Mouse (Mus musculus) hematopoietic stem cell, adult 5-6 weeks (primary cell): Measurements from ENCODE around the gene Ada. TPM values are rescaled to one million over a fixed set of nuclear protein-coding genes. Genes with fewer than 3 reads are reported as not detected.

Experiments
- ATAC-seq, 2 experiments: fragments of 125-278 bp in 1 of 2; replicated peaks in 1 of 2; 2 replicates each; pipeline ENCODE4 v1.8.0; 2016 to 2017; ENCODE audit warnings: inconsistent platforms in 2 of 2, mild to moderate bottlenecking in 2 of 2, moderate number of reproducible peaks in 2 of 2, low read depth in 1 of 2, moderate TSS enrichment in 1 of 2; ENCODE audit not compliant: low FRiP score in 2 of 2, poor library complexity in 2 of 2, severe bottlenecking in 2 of 2, insufficient read depth in 1 of 2, low TSS enrichment in 1 of 2
- total RNA-seq: library from RNA; stranded (forward); fragments of 172-1452, 232-1000 nt; gene quantifications from 2 replicates; pipeline ENCODE4 v1.2.3, GENCODE M21; 2017

Gene Ada
- total RNA-seq, 1 experiment from 2014 or later = 28.3 TPM

- peak; percentile 46 to 67 for ATAC-seq
Measured at GRCm38 (mm10) chr2:163744801-163745570, 5.1 kb downstream of the Ada start.

DNA sequence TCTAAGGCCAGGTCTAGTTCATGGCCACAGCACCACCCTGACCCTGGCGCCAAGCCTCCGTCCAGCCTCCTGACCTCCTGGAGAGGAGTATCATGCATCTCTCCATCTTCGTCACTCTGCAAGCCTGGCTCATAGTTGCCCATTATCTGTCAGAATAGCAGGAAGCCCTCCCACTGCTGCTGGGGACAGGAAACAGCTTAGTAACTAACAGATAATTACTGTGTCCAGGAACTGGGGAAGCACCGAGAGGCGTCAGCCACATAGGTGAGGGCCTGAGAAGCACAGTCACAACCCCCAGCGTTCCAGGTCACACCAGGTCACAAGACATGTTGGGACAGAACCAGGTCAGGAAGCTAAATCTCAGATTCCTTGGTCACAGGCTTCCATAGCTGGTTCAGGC lies 6.7 kb downstream of the Ada start:
- no peak for ATAC-seq

DNA sequence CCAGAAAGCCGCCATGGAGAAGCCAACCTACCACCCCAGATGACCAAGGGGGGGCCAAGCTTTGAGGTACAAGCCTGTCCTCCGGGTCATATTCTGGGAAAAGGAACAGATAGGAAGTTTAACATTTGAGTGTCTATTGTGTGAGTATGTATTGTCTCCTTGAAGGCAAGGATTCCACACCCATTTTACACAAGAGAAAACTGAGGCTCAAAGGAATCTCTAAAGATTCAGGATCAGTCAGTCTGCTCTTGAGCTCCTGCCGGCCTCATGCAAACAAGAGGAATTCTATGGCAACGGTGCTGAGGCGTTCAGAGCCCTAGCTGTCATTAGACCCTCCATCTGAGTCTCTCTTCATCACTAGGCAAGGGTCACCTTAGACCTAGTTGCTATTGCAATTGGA lies 7.4 kb downstream of the Ada start:
- ATAC-seq = no peak

DNA sequence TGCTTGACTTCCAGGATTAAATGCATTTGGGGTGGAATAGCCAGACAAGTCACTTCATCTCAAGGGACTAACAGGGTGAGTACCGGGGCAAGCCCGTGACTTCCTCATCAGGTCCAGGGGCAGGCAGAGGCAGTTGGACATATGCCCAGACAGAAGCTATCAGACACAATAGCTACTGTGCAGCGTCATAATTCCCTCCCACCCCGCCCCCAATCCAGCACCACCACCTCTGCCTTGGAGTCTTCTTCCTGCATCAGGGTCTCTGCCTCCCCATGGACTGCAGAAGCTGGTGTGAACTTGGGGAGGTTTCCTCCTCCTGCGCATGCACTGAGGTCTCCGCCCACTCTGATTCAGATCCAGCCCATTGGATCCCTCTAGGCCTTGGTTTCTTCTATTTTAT lies 14.1 kb downstream of the Ada start:
- peak; percentile 68 to 74 for ATAC-seq

DNA sequence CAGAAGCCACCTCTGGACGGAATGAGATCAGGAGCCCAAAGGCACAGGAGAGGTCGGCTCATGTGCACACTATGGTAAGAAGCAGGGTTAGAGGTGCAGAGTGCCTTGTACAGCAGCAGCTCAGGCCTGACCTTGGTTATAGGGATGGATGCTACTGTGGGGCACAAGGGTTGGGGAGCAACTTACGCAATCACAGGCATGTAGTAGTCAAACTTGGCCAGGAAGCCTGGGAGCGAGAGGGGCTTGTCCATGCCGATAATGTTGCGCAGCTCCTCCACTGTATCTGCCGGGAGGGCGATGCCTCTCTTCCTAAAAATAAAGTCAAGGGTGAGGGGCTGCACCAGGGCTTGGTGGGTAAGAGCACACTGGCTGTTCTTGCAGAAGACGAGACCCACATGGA lies 14.9 kb downstream of the Ada start:
- ATAC-seq = no peak

DNA sequence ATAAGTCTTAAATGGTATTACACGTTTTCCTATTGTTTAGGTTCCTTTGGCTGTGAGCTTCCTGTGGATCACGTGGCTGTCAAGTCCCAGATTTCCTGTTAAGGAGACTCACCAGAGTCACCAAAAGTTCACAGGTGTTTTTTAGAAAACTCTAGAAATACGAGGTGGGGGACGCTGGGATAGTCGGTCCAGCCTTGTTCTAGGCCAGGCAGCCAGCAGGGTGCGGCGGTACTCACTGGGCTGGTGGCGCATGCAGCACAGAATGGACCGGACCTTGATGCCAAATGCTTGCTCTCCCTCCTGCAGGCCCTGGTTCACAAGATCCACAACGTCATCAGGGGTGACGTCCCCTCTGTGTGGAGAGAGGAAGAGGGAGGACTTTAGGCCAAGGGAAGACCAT lies 18.0 kb downstream of the Ada start:
- no peak for ATAC-seq

DNA sequence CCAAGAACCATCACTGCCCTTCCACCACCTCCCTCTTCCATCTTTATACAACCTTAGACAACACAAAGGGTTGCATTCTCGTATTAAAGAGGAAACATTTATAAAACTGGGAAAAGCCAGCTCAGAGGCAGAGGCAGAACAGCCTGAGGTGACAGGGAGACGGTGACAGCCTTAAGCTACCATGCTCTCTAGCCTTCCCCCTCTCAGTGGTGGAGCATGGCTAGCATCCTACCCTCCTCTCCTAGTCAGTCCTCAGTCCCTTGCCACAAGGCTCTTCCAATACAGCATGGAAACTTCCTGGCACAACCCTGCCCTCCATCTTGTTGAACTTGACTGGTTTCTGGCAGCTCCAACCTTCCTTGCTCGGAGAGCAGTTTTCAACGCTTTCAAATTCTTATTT lies 21.7 kb downstream of the Ada start:
- ATAC-seq = no peak

DNA sequence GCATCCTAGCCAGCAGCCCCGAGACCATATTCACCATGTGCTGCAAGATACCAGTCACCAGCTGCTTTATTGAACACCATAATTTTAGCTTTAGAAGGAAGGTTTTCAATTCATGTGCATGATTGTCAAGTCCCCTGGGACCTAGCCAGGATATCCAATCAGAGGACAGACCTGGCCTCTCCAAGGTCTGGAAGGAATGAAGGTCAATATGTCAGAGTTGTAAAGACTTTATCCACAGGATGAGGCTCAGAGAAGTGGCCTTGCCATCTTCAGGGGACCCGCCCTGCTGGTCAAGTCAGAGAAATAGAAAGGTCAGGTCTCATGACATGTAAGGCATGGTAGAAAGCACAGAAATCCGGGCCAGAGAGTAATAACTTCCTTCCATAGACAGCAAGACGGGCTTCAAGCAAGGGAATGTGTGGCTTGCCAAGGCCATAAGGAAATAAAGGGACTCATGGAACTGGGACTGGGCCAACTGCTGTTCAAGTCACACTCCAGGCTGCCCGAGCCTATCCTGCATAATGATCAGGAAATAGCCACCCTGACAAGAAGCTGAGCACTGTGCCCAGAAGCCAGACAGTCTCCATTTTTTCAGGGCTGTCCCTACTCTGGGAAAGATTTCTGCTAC lies 23.2 kb downstream of the Ada start:
- no peak for ATAC-seq

DNA sequence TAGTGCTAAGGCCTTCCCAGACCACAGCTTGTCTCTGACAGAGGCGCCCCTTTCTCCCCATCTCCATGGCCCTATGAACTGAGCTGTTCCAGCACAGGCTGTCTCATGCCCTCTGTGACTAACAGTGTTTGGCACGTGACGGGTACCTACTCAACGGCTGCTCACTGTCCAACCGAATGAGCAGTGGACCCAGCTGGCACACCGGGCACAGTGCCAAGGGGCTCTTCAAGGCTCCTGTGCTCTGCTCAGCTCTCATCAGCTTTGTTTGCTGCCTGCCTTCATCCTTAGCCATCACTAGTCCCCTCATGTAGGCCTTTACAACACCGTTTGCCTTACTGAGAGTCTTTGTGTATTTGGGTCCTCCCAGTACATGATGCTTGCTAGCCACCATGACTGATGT lies 27.5 kb downstream of the Ada start:
- ATAC-seq = no peak

- ATAC-seq = no peak
Measured at GRCm38 (mm10) chr2:163719616-163720015, 30.4 kb downstream of the Ada start.

DNA sequence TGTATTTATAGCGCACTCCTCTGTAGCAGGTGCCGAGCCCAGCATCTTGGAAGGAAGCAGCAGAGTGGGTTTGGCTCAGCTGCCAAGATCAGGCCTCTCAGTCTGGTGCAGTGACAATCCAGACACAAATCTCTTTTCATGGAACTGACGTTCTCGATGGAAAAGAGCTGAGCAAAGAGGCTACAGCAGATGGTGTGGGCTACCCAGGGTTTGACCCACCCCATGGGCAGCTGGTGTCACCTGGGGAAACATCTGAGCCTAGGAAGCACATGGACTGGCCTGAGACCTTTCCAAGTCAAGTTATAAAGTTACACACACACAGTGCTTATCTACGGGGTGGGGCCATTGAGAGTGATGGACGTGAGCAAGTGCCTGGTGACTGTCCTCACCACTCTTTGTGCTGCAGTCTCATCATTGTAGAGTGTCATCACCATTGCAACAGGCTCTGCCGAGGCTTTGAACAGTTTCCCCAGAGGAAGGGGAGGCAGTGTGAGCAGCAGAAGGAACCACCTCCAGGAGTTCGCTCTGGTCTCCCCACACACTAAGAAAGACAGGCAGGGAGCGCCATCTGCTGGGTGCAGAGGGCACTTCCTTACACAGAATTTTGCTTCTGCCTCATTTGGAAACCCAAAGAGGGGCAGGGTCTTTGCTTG lies 31.0 kb downstream of the Ada start:
- peak; percentile 90 to 92 for ATAC-seq

- no peak for ATAC-seq
Measured at GRCm38 (mm10) chr2:163718526-163718925, 31.5 kb downstream of the Ada start.

DNA sequence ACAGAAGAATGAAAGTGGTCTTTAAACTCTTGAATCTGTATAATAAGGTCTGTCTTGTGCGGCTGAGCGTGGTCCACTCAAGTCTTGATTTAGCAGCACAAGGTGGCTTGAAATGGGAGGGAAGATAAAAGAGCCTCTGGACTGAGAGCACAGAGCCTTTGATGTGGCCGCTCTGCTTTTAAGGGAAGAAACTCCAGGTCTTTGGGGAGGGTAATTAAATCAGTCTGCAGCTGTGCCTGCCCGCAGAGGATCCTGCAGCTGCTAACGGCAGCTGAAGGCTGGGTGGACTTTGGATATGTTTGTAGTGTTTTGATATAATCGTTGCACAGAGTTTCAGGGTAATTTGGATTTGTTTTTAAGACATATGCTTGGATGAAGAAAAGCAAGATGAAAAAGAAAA lies 33.2 kb downstream of the Ada start:
- no peak for ATAC-seq

GRCm38 (mm10) chr2:163716448-163716847 lies 33.6 kb downstream of the Ada start:
- no peak for ATAC-seq

DNA sequence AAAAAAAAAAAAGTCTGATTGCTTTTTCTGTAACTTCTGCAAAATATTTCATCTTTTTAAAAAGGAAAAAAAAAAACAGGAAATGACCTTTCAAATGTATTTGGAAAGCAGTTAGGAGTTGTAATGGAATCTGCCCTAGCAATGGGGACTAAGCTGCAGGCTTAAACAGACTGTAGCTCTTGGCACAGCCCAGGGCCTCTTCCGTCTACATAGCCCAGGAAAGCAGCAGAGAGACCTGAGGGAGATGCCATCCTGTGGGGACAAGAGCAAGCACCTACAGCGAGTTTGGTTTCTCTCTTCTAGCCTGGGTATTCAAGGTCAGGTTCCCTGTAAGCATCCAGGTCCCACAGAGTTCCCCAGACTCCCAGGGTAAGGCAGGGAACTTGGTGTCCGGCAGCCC lies 36.7 kb downstream of the Ada start:
- peak; percentile 23 to 40; a peak in 1 of 4 replicates for ATAC-seq

GRCm38 (mm10) chr2:163712874-163713273 lies 37.2 kb downstream of the Ada start:
- peak; percentile 15 to 18; a peak in 1 of 4 replicates for ATAC-seq

DNA sequence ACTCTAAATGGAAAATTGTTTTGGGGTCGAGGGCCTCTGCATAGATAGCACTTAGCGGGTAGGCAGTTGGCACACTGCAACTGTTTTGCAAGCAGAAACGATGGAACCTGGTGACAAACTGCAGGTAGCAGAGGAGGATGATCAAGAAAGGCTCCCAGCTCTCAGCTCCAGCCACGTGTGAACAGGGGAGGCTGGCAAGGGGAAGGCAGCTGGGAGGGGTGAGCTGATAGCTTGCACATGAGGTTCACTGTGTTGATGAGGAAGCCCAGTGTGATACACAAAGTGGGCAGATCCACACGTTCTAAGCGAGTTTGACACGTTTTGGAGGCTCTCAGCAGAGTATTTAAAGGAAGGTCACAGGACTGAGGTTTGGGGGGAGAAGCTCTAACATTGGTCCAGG lies 37.6 kb downstream of the Ada start:
- ATAC-seq = peak in 1 of 2 experiments; percentile 10; a peak in 1 of 4 replicates

GRCm38 (mm10) chr2:163711368-163711868 lies 38.6 kb downstream of the Ada start:
- no peak for ATAC-seq
